Mouse (Mus musculus) ES-E14 (cell line): ENCODE measurements around the gene Yod1.

Experiments
- CHD2 ChIP-seq: IDR thresholded peaks from 2 replicates; pipeline ENCODE4 v1.6.1; 2014; ENCODE audit warnings: mild to moderate bottlenecking, low read depth, low read length, inconsistent platforms
- HCFC1 ChIP-seq: IDR thresholded peaks from 2 replicates; pipeline ENCODE4 v1.6.1; 2012; ENCODE audit warnings: low read length, inconsistent platforms, borderline replicate concordance; ENCODE audit not compliant: insufficient read depth
- MAFK ChIP-seq: IDR thresholded peaks from 2 replicates; pipeline ENCODE4 v1.6.1; 2014; ENCODE audit warnings: mild to moderate bottlenecking, low read depth, low read length, inconsistent platforms; ENCODE audit not compliant: insufficient read depth
- ZC3H11A ChIP-seq: IDR thresholded peaks from 2 replicates; pipeline ENCODE4 v1.6.1; 2012; ENCODE audit warnings: low read depth, mild to moderate bottlenecking, inconsistent platforms, low read length, borderline replicate concordance
- ZNF384 ChIP-seq: IDR thresholded peaks from 2 replicates; pipeline ENCODE4 v1.6.1; 2012; ENCODE audit warnings: low read depth, low read length, inconsistent platforms

DNA sequence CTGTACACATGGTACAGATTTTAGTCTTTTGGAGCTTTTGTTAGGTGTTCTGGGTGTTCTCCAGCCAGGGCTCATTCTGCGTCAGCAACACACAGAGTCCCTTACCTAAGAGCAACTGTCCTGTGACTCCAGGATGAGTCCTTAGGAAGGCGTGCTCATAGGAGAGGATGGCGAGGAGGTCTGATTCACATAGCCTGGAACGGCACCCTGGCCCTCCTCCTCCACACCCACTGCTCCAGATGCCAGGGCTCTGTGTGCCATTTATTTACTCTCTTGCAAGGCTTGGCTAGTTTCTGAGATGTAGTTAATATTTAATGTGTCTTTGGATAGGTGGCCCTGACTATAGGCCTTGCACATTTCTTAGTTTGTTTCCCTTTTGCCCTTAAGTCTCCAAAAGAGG lies 16.5 kb downstream of the Yod1 start:
- TF ChIP-seq ZC3H11A (no peak), ZNF384 (no peak), CHD2 (no peak), MAFK (no peak), HCFC1 (no peak)
